Mouse (Mus musculus): ENCODE measurements around the gene Carmil2. TPM values are rescaled to one million over a fixed set of nuclear protein-coding genes. Genes with fewer than 3 reads are reported as not detected.

Gene Carmil2
- total RNA-seq (2015) (0.67 and 1.6 TPM in 2 replicates), total RNA-seq (2017) (0.70 and 1.3 TPM in 2 replicates)

DNA sequence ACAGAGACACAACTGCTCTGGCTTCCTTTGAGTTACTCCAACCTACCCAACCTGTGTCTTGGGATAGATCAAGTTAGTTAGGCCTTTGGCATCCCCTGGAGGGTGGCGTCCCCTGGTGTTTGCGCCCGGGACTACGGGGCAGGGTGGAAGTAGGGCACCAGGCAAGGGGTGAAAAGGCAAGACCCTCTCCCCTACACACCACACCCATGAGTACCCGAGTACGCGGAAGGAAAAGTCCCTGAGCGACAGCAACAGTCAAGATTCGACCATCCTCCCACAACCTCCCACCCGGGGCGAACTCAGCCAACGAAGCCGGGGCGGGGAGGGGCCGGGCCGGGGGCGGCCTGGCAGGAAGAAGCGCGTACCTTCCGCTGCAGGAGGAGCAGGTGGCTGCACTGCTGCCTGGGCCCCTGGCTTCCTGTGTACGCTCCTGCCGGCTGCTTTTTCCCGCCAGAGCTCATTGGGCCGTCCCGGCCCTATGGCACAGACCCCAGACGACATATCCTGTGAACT, at the start of gene Carmil2:
Gene Carmil2, plus strand, starts transcription at position 479 of the 513 bp plus-strand sequence.
- ATAC-seq (ENCODE audit: poor library complexity, severe bottlenecking): peak; percentile 83

GRCm38 (mm10) chr8:105636963-105637510, 49.0 kb upstream of the Carmil2 start, which contains the start of gene Agrp:
Agrp (minus strand) TSS chr8:105637393.
- ATAC-seq (ENCODE audit: poor library complexity, severe bottlenecking): peak; percentile 5; the same call in 1 of the 2 replicates

GRCm38 (mm10) chr8:105637601-105638041, 48.5 kb upstream of the Carmil2 start:
- no peak for ATAC-seq (ENCODE audit: poor library complexity, severe bottlenecking)

DNA sequence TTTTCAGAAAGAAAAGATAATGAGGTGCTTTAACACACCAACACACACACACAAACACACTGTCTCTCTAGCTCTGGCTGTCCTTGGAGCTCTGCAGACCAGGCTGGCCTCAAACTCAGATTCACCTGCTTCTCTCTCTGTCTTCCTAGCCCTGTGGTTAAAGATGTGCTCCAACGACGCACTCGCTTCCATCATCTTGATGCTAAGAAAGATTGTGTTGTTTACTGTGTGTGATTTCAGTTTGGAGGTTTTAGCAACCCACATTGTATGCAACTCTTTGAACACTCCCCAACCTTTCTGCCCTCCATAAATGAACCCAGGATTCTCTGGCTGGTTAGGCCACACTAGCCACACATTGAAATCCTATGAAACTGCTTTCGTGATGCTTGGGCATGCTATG, 47.6 kb upstream of the Carmil2 start:
- no peak for ATAC-seq (ENCODE audit: poor library complexity, severe bottlenecking)

DNA sequence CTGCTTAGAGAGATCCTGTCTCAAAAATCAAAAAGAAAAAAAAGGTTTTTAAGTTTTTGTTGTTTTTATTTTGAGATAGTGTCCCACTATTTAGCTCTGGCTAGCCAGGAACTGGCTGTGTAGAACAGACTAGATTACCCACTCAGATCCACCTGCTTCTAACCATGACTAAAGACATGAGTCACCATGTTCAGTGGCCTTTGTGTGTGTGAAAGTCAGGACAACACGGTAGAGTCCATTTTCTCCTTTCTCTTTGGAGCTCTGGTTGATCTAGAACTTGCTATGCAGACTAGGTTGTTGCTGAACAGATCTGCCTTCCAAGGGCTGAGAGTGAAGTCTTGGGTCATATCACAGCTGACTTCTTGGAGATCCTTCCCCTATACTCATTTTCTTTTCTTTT, 46.2 kb upstream of the Carmil2 start:
- no peak for ATAC-seq (ENCODE audit: poor library complexity, severe bottlenecking)

GRCm38 (mm10) chr8:105640511-105640910, 45.6 kb upstream of the Carmil2 start:
- ATAC-seq (ENCODE audit: poor library complexity, severe bottlenecking): no peak

GRCm38 (mm10) chr8:105645205-105645604, 40.9 kb upstream of the Carmil2 start:
- no peak for ATAC-seq (ENCODE audit: poor library complexity, severe bottlenecking)

DNA sequence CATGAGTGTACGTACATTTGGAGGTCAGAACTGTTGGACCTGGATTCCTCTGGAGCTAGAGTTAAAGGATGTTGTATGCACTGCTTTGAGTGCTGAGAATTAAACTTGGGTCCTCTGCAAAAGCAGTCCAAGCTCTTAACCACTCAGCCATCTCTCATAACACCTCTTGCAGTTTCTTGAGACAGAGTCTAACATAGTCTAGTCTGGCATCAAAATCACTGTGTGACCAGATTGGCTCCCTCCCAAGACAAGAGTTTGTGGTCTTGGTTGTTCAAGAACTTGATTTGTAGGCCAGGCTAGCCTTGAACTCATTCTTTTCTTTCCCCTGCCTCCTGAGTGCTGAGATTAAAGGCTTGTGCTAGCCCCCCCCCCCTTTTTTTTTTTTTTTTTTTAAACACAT, 37.1 kb upstream of the Carmil2 start:
- ATAC-seq (ENCODE audit: poor library complexity, severe bottlenecking): no peak

DNA sequence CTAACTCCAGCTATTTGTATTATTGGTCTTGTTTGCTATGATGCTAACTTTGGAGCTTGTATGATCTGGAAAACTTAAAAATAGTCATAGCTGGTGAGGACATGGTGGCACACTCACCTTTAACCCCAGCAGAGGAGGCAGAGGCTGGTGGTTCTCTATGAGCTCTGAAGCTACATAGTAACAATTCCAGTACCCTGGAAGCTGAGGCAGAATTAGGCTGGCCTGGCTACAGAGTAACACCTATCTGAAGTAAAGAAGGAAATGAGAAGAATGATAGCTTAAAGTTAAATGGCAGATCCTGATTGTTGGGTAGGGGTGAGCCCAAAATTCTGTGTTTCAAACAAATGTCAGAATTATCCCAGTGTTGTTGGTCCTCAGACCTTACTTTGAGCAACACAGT, 28.4 kb upstream of the Carmil2 start:
- no peak for ATAC-seq (ENCODE audit: poor library complexity, severe bottlenecking)

GRCm38 (mm10) chr8:105661167-105661566, 24.9 kb upstream of the Carmil2 start:
- peak; percentile 70 for ATAC-seq (ENCODE audit: poor library complexity, severe bottlenecking)

GRCm38 (mm10) chr8:105677891-105678290, 8.2 kb upstream of the Carmil2 start:
- no peak for ATAC-seq (ENCODE audit: poor library complexity, severe bottlenecking)

- ATAC-seq (ENCODE audit: poor library complexity, severe bottlenecking): no peak
Measured at GRCm38 (mm10) chr8:105685325-105685724, 749 bp upstream of the Carmil2 start.

GRCm38 (mm10) chr8:105686551-105686950, 477 bp downstream of the Carmil2 start:
- no peak for ATAC-seq (ENCODE audit: poor library complexity, severe bottlenecking)

GRCm38 (mm10) chr8:105687512-105687911, 1.4 kb downstream of the Carmil2 start:
- no peak for ATAC-seq (ENCODE audit: poor library complexity, severe bottlenecking)

DNA sequence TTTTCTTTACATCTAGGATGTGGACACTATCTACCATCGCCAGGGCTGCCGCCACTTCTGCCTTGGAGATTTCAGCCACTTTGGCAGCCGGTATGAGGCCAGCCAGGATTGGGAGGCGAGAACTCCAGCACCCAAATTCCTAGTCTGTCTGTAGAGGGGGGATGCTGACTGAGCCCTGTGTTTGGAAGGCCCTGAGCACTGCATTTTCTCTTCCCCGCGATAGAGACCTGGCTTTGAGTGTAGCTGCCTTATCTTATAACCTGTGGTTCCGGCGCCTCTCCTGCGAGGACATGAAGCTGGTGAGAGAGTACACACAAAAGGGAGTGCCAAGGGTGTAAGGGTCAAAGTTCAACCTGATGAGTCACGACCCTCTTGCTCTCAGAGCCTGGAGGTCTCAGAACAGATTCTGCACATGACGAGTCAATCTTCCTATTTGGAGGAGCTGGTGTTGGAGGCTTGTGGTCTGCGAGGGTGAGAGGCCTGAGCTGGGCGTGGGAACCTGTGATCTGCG, 2.2 kb downstream of the Carmil2 start:
- ATAC-seq (ENCODE audit: poor library complexity, severe bottlenecking): no peak

DNA sequence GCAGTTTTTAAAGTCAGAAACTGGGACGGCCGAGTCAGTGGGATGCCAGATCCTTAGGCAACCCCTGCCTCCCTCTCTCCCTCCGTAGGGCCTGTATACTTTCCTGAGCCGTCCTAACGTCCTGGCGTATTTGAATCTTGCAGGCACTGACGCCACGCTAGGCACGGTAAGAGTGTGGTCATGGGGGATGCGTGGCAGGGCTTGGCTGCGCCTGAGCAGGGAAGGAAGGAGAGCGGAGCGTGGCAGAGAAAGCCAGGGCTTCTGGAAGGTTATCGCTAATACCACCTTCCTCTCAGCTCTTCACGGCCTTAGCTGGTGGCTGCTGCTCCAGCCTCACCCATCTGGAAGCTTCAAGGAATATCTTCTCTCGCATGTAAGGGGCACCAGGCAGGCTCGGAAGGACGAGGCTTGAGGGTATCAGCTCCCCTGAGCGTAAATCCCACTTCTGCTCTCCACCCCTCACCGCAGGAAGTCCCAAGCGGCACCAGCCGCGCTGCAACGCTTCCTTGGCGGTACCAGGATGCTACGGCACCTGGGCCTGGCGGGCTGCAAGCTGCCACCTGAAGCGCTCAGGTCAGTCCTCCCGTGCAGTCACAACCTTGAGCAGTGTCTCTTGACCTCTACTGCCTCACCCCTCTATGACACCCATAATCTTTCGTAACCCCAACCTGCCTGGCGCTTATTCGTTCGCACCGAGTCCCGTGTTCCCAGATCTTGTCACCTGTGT, 3.3 kb downstream of the Carmil2 start:
- ATAC-seq (ENCODE audit: poor library complexity, severe bottlenecking): no peak

DNA sequence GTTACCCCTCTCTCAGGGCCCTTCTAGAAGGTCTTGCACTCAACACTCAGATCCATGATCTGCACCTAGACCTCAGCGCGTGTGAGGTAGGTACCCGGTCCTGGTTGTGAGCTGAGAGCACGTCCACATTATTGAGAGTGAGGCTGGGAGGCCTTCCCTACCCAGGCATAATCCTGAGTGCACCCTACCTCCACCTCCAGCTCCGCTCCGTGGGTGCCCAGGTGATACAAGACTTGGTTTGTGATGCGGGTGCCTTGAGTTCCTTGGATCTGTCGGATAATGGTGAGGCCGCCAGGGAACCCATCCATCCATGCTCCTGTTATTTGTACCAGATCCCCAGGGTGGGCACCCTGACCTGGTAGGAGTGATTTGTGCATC, 3.9 kb downstream of the Carmil2 start:
- ATAC-seq (ENCODE audit: poor library complexity, severe bottlenecking): no peak

- ATAC-seq (ENCODE audit: poor library complexity, severe bottlenecking): peak; percentile 50
Measured at GRCm38 (mm10) chr8:105690978-105691377, 4.9 kb downstream of the Carmil2 start.

- ATAC-seq (ENCODE audit: poor library complexity, severe bottlenecking): no peak
Measured at GRCm38 (mm10) chr8:105692449-105693182, 6.5 kb downstream of the Carmil2 start.

DNA sequence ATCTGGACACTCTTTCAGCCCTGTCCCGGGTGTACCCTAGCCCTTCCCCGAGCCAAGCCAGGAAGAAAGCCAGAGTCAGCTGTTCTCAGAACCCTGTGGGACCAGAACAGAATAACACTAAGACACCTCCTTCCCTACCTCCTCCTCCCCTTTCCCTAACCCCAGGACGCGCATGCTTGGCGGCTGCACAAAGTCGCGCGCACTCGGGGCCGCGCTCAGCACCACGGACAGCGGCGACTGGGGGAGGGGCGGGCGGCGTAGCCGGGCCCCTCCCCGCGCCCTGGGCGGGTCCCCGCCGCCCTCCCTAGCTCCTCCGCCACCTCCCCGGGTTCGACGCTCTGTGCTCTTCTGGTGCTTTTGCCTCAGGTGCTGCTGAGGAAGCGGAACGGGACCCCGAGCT, 7.6 kb downstream of the Carmil2 start:
- no peak for ATAC-seq (ENCODE audit: poor library complexity, severe bottlenecking)

- ATAC-seq (ENCODE audit: poor library complexity, severe bottlenecking): no peak
Measured at GRCm38 (mm10) chr8:105694051-105694799, 8.2 kb downstream of the Carmil2 start.
